Mouse (Mus musculus) embryonic facial prominence, embryonic 12.5 days (tissue): Measurements from ENCODE around the gene Atp6v1fnb. TPM values are rescaled to one million over a fixed set of nuclear protein-coding genes. Genes with fewer than 3 reads are reported as not detected.

Source experiments
- polyA plus RNA-seq: library from polyadenylated mRNA; unstranded; fragments of >200 nt; fragmentation: Nextera tagmentation; extraction: Ambion mirVana; gene quantifications from 2 replicates; pipeline ENCODE4 v1.2.1, GENCODE M21; 2016

The Atp6v1fnb gene
- polyA plus RNA-seq, 1 experiment from 2014 or later, result 0.41 TPM

Other genes starting within 250 kb of the Atp6v1fnb start
- 36.6 and 40.4 TPM in 2 replicates for gene Hilpda, start 198.9 kb upstream of the Atp6v1fnb start, polyA plus RNA-seq
- 0.27 and 0.39 TPM in 2 replicates for gene Fam71f2, start 191.8 kb upstream of the Atp6v1fnb start, polyA plus RNA-seq
- gene Fam71f1, start 152.3 kb upstream of the Atp6v1fnb start, polyA plus RNA-seq, result 0.17 and 0.31 TPM in 2 replicates
- 314 and 332 TPM in 2 replicates for gene Calu, start 123.4 kb upstream of the Atp6v1fnb start, polyA plus RNA-seq
- 0.61 and 0.90 TPM in 2 replicates for gene Opn1sw, start 83.0 kb upstream of the Atp6v1fnb start, polyA plus RNA-seq
- gene Ccdc136, start 75.1 kb upstream of the Atp6v1fnb start, polyA plus RNA-seq, result 26.6 and 26.9 TPM in 2 replicates
- gene Flnc, start 38.2 kb upstream of the Atp6v1fnb start, polyA plus RNA-seq, result 14.0 and 15.6 TPM in 2 replicates
- 196 and 217 TPM in 2 replicates for gene Atp6v1f, start 3.7 kb upstream of the Atp6v1fnb start, polyA plus RNA-seq
- 40.6 and 41.3 TPM in 2 replicates for gene Kcp, start 36.5 kb downstream of the Atp6v1fnb start, polyA plus RNA-seq
- 2.7 and 3.1 TPM in 2 replicates for gene Irf5, start 55.2 kb downstream of the Atp6v1fnb start, polyA plus RNA-seq
- gene Tnpo3, start 138.4 kb downstream of the Atp6v1fnb start, polyA plus RNA-seq, result 98.7 and 102 TPM in 2 replicates
- 4.7 and 5.6 TPM in 2 replicates for gene Tspan33, start 222.8 kb downstream of the Atp6v1fnb start, polyA plus RNA-seq